Mouse (Mus musculus): ENCODE results near the gene Akt1s1.

DNA sequence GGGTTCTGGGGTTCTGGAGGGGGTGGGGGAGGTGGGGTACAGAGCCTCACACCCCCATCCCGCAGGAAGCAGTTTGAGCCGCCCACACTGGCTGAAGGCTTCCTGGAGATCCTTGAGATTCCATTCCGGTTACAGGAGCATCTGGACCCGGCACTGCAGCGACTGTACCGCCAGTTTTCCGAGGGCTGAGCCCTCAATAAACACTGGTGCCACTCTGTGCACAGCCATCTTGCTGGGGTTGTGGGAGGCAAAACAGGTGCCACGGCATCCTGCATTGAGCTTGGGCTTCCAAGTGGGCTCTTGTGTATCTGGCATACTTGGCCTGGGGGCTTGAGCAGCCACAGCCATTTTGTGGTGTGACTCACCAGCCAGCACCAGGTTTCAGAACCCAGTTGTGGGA is 13.6 kb downstream of the Akt1s1 start:
- TF ChIP-seq CTCF (IDR thresholded peaks at IDR 0.05; ENCODE audit: borderline replicate concordance, extremely low read depth, insufficient read depth, insufficient read length): no peak
- no peak for TF ChIP-seq POLR2A (IDR thresholded peaks at IDR 0.05; ENCODE audit: borderline replicate concordance, extremely low read depth, insufficient read depth, insufficient read length, poor library complexity, severe bottlenecking)

Data from brain, embryonic 14.5 days (tissue).